Mouse (Mus musculus) ES-E14 (cell line): ENCODE data around the gene Ahcyl2.

ENCODE experiments used
- CHD2 ChIP-seq: IDR thresholded peaks from 2 replicates; pipeline ENCODE4 v1.6.1; 2014; ENCODE audit warnings: mild to moderate bottlenecking, low read depth, low read length, inconsistent platforms
- HCFC1 ChIP-seq: IDR thresholded peaks from 2 replicates; pipeline ENCODE4 v1.6.1; 2012; ENCODE audit warnings: low read length, inconsistent platforms, borderline replicate concordance; ENCODE audit not compliant: insufficient read depth
- MAFK ChIP-seq: IDR thresholded peaks from 2 replicates; pipeline ENCODE4 v1.6.1; 2014; ENCODE audit warnings: mild to moderate bottlenecking, low read depth, low read length, inconsistent platforms; ENCODE audit not compliant: insufficient read depth

- TF ChIP-seq HCFC1 (no peak), CHD2 (no peak), MAFK (no peak)
Observed at GRCm38 (mm10) chr6:29828574-29829234, 60.9 kb downstream of the Ahcyl2 start.
